Mouse (Mus musculus): ENCODE measurements around the gene Brms1. TPM values are rescaled to one million over a fixed set of nuclear protein-coding genes. Genes with fewer than 3 reads are reported as not detected.

Brms1 gene
- total RNA-seq, 1 experiment from 2014 or later: 34.6 TPM

Other genes with a start within 250 kb of the Brms1 start
- gene Rbm4, start 247.5 kb upstream of the Brms1 start, total RNA-seq (2017): 84.6 and 93.8 TPM in 2 replicates
- 17.3 and 24.4 TPM in 2 replicates for gene Gm21992, start 229.7 kb upstream of the Brms1 start, total RNA-seq (2017)
- 16.6 and 19.0 TPM in 2 replicates for gene Rbm14, start 229.7 kb upstream of the Brms1 start, total RNA-seq (2017)
- 10.9 and 16.5 TPM in 2 replicates for gene Ccs, start 202.0 kb upstream of the Brms1 start, total RNA-seq (2017)
- not detected in 2 replicates for gene Ccdc87, start 202.0 kb upstream of the Brms1 start, total RNA-seq (2017)
- gene Ctsf, start 186.2 kb upstream of the Brms1 start, total RNA-seq (2017): 0.23 and 0.37 TPM in 2 replicates
- not detected in 2 replicates for gene Actn3, start 163.4 kb upstream of the Brms1 start, total RNA-seq (2017)
- 8.4 and 9.9 TPM in 2 replicates for gene Zdhhc24, start 162.7 kb upstream of the Brms1 start, total RNA-seq (2017)
- gene Bbs1, start 134.7 kb upstream of the Brms1 start, total RNA-seq (2017): 2.2 and 2.5 TPM in 2 replicates
- 37.8 and 42.8 TPM in 2 replicates for gene Dpp3, start 113.1 kb upstream of the Brms1 start, total RNA-seq (2017)
- gene Peli3, start 98.2 kb upstream of the Brms1 start, total RNA-seq (2017): 0.25 and 0.70 TPM in 2 replicates
- gene Mrpl11, start 79.2 kb upstream of the Brms1 start, total RNA-seq (2017): 11.2 and 14.5 TPM in 2 replicates
- not detected in 2 replicates for gene Npas4, start 51.0 kb upstream of the Brms1 start, total RNA-seq (2017)
- 1.2 TPM in 1 of 2 replicates, not detected in the other for gene Slc29a2, start 17.5 kb upstream of the Brms1 start, total RNA-seq (2017)
- gene B4gat1, start 2.5 kb upstream of the Brms1 start, total RNA-seq (2017): 0.49 and 0.81 TPM in 2 replicates
- 2.3 and 4.3 TPM in 2 replicates for gene AC124502.3, start 2.5 kb upstream of the Brms1 start, total RNA-seq (2017)
- 0.12 and 0.70 TPM in 2 replicates for gene Rin1, start 9.1 kb downstream of the Brms1 start, total RNA-seq (2017)
- not detected in 2 replicates for gene Cd248, start 26.7 kb downstream of the Brms1 start, total RNA-seq (2017)
- not detected in 2 replicates for gene Tmem151a, start 44.2 kb downstream of the Brms1 start, total RNA-seq (2017)
- 6.9 and 10.4 TPM in 2 replicates for gene Yif1a, start 47.2 kb downstream of the Brms1 start, total RNA-seq (2017)
- gene Cnih2, start 57.2 kb downstream of the Brms1 start, total RNA-seq (2017): not detected in 2 replicates
- gene Rab1b, start 65.7 kb downstream of the Brms1 start, total RNA-seq (2017): 74.5 and 91.6 TPM in 2 replicates
- 16.7 and 18.7 TPM in 2 replicates for gene Klc2, start 77.2 kb downstream of the Brms1 start, total RNA-seq (2017)
- gene Pacs1, start 231.8 kb downstream of the Brms1 start, total RNA-seq (2017): 50.5 and 54.0 TPM in 2 replicates